Mouse (Mus musculus): ENCODE measurements around the gene Slc5a11.

GRCm38 (mm10) chr7:123214365-123215075 lies at the start of gene Slc5a11:
- TF ChIP-seq CTCF (IDR thresholded peaks at IDR 0.05; ENCODE audit: extremely low read depth, insufficient read depth, low read length): no peak
- TF ChIP-seq POLR2A (IDR thresholded peaks at IDR 0.05; ENCODE audit: extremely low read depth, insufficient read depth, low read length): no peak

All from cortical plate, adult 2 months (tissue).